Mouse (Mus musculus) brown adipose tissue, adult 24 weeks (tissue): ENCODE results near the gene Rep15. TPM values are rescaled to one million over a fixed set of nuclear protein-coding genes. Genes with fewer than 3 reads are reported as not detected.

Source experiments
- H3K27ac ChIP-seq: fragments of 200-500 bp; replicated peaks from 2 replicates; pipeline ENCODE4 v1.5.1; 2012; ENCODE audit warnings: low read depth, mild to moderate bottlenecking, low read length
- H3K4me1 ChIP-seq: fragments of 200-500 bp; 2 replicates; pipeline ENCODE4 v1.6.1; 2012; ENCODE audit warnings: low read length, mixed read lengths; ENCODE audit not compliant: control insufficient read depth, insufficient read depth, insufficient read length
- H3K4me3 ChIP-seq: fragments of 200-500 bp; 2 replicates; pipeline ENCODE4 v1.5.1; 2012; ENCODE audit warnings: low read depth, mild to moderate bottlenecking, low read length, moderate library complexity; ENCODE audit not compliant: insufficient read depth
- polyA plus RNA-seq: library from polyadenylated mRNA; stranded (reverse); fragments of >200 nt; gene quantifications from 2 replicates; pipeline ENCODE4 v1.2.4, GENCODE M21; 2012; ENCODE audit not compliant: missing spikeins, insufficient read depth, insufficient read length

Gene Rep15
- polyA plus RNA-seq, 1 experiment: not detected

DNA sequence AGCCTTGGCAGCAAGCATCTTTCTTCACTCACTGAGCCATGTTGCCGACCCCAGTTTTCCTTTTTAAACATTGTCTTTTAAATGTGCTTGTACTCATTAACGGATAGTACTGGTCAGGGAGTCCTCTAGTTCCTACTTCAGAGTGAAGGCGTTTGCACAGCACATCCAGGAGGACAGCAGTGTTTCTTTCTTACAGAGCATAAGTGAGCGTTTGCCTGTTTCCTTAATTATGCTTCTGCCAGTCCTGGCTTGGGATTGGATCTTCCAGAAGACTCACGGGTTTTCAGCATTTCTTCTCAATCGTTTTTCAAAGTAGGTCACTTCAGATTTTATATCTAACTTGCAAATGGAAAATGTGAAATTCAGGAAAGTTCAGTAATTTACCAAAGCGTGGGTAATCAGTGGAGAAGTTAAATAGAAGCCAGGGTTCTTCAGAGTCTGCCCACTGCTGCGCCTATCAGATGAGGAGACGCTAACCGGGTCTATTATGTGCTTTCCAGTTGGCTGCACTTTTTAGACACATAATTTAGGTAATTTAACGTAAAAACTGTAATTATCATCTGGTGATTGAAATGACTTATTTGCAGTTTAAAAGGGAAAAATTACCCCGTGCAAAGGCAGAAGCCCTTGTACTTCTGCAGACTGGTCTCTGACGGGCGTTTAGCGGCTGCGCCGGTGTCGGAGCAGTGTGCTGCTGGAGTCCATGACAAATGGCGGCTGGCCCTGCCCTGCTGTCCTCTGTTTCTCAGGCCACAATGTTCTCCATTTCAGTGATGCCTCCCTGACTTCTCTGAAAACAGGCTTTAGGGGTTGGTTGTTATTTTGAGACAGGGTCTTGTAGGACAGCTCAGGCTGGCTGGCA is 21.6 kb downstream of the Rep15 start:
- Histone ChIP-seq H3K4me1 (no peaks in the 10 kb centered on the region), H3K27ac (no peak overlapping the region), H3K4me3 (no peak overlapping the region)

DNA sequence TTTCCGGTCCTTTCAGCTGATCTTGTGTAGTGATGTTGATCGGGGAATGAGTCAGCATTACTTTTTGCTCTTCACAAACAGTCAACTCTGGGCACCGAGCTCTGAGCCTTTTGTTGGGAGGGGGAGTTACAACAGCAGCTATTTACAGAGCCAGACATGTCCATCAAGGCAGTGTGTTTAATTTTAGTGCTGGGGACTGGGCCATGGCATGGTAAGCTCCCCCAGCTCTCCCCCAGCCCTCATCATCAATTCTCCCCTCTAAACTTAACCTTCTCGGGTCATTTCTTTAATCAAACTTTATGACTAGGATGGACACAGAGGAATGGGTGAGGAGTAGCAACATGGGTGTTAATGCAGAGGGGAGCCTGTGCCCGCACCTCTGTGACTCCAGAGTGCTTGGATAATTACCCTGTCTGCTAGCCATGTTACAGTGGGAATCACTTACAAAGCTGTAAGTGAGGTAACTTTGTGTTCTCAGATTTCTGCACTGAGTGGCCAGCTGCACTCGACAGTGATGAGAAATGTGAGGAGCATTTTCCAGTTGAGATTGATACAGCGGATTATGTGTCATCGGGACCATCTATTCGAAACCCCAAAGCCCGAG is 23.1 kb downstream of the Rep15 start:
- no peak overlapping the region for H3K27ac ChIP-seq

DNA sequence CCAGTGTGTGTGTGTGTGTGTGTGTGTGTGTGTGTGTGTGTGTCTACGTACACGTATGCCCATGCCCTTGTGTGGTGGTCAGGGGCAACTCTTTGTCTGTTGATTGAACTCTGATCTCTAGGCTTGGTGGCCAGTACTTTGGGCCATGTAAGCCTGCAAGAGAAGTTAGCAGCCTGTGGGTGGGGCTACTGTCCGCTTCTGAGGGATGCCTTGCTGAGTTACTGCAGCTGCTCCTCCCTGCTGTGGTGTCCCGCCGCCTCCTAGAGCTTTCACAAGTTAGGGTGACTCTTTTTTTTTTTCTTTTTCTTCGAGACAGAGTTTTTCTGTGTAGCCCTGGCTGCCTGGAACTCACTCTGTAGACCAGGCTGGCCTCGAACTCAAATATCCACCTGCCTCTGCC is 26.9 kb downstream of the Rep15 start:
- Histone ChIP-seq H3K27ac (no peak overlapping the region), H3K4me3 (no peak overlapping the region), H3K4me1 (no peaks in the 10 kb centered on the region)

More for the DNA sequence above, 23.1 kb downstream of the Rep15 start:
- no peaks in the 10 kb centered on the region for H3K4me1 ChIP-seq
- H3K4me3 ChIP-seq: no peak overlapping the region

DNA sequence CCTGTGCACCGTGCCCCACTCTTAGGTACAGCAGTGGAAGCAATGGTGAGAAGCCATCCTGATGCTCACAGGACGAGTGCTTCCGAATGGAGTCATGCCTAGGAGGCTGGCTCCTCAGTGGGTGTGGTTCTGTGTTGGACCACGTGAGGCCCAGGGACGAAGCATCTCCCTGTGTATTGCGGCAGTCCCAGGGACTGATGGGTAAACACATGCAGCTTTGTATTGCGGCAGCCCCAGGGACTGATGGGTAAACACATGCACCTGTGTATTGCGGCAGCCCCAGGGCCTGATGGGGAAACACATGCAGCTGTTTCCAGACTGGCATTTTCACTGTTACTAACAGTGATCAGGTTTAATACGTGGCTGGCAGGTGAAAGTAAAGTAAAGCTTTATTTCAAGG is 29.2 kb downstream of the Rep15 start:
- Histone ChIP-seq H3K27ac (no peak overlapping the region), H3K4me1 (no peaks in the 10 kb centered on the region), H3K4me3 (no peak overlapping the region)

DNA sequence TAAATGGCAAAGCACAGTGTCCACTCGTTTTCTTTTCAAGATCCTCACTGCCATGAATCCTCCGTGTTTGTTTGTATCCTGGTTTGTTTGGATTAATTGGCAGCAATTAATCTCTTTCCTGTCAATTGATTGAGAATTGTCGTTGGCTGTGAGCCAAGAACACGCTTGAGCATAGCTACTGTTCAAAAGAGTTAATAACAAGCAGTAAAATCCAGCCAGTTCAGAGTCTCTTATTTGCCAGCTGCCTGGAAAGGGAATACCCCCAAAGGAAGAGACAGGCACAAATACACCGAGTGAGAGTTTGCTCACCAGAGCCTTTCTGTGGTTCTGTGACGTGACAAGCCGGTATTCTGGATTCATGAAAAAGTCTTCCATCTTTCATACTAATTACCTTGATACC is 29.6 kb downstream of the Rep15 start:
- Histone ChIP-seq H3K4me3 (no peak overlapping the region), H3K27ac (no peak overlapping the region), H3K4me1 (no peaks in the 10 kb centered on the region)

DNA sequence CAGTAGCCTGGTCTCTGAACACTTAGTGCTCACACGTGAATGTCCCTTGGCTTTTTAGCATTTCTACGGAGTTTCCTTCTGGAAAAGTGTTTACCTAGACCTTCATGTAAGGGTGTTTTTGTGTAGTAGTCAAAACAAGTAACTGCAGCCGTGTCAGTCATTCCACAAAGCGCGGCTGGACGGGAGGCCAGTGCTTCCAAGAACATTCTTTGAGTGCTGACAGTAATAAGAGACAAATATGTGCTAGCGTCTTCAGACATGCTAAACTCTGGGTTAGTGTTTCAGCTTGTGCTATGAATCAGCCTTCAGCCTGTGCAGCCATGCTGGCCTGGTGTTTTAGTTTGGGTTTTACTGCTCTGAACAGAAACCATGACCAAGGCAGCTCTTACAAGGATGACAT is 30.3 kb downstream of the Rep15 start:
- H3K4me1 ChIP-seq: no peaks in the 10 kb centered on the region
- no peak overlapping the region for H3K27ac ChIP-seq
- no peak overlapping the region for H3K4me3 ChIP-seq

DNA sequence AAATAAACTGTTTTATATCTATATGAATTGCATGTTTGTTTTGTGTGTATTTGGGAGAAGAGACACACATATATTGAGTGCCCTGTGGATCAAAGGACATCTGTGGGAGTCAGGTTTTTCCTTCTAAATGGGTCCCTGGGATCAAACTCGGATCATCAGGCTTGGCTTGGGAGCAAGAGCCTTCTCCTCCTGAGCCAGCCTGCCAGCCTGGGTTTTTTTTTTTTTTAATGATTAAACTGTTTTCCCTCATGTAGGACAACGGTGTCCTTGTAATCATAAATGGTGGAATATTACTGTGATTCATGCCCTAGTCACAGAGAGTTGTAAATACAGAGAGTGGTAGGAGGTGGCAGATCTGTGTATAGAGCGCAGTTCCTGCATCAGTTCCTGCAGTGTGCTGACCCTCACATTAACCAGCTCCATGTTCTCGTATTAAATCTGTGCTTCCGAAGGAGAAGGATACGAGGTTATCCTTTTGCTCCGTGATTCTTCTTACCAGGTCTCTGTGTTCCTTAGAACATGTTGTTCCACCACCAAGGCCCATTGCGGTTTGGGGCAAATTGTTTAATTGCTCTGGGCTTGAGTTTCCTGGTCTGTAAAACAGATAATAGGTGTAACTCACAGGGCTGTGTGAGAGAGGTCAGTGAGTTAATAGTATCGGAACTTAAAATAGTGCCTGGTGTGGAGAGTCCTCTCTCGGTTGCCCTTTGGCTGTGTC is 32.0 kb downstream of the Rep15 start:
- Histone ChIP-seq H3K4me1 (no peaks in the 10 kb centered on the region), H3K27ac (peak overlapping the region; percentile 52; the same call in 1 of the 2 replicates), H3K4me3 (no peak overlapping the region)

DNA sequence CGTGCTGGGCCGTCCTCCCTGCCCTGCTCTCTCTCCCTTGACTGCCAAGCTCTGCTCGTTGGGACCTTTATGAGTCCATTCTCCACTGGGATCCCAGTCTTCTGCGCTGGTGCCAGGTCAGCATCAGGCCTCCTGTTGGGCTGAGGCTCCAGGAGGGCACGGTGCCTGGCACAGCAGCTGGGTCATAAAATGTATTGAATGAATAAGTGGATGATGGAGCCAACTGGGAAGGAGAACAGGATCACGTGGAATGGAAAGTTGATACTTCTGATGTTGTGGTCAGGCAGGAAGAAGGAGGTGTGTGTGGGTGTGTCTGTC is 32.5 kb downstream of the Rep15 start:
- Histone ChIP-seq H3K4me3 (no peak overlapping the region), H3K27ac (no peak overlapping the region)

DNA sequence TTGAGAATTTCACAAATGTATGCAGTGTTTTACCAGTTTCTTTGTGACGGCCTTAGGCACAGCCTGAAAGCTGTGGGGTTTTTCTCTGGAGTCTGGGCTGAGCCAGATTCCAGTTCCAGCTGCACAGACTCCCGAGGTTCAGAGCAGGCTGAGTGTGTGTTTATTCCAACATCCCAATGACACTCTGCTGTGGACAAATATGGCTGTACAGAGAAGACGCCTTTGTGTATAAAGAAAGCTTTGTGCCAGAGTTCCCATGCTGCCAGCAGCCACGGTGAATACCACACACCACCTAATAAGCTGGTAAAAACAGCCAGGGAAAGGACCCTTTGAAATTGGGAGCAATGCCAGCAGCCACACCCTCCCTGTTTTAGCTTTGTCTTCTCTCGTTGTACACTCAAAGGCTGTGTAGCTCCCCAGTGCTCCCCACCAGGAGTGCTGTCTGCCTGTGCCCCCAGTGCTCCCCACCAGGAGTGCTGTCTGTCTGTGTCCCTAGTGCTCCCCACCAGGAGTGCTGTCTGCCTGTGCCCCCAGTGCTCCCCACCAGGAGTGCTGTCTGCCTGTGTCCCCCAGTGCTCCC is 43.5 kb downstream of the Rep15 start:
- Histone ChIP-seq H3K4me3 (no peak overlapping the region), H3K4me1 (no peaks in the 10 kb centered on the region), H3K27ac (no peak overlapping the region)

More for the DNA sequence above, 32.5 kb downstream of the Rep15 start:
- no peaks in the 10 kb centered on the region for H3K4me1 ChIP-seq

DNA sequence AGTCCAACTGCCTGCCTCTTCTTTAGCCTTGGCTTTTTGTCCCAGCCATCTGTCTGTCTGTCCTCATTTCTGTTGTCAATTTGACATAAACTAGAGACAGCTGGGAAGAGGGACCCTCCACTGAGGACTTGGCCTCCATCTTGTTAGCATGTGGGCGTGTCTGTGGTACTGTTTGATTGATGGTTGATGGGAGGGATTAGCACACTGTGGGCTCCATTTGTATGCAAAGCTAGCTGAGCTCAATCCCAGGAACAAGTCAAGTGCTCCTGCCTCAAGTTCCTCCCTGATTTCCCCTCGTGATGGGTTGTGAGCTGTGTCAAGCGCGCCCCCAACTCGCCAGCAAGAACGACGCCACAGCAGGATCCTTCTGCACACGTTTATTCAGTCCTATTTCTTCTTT is 44.5 kb downstream of the Rep15 start:
- Histone ChIP-seq H3K27ac (no peak overlapping the region), H3K4me1 (no peaks in the 10 kb centered on the region), H3K4me3 (no peak overlapping the region)

DNA sequence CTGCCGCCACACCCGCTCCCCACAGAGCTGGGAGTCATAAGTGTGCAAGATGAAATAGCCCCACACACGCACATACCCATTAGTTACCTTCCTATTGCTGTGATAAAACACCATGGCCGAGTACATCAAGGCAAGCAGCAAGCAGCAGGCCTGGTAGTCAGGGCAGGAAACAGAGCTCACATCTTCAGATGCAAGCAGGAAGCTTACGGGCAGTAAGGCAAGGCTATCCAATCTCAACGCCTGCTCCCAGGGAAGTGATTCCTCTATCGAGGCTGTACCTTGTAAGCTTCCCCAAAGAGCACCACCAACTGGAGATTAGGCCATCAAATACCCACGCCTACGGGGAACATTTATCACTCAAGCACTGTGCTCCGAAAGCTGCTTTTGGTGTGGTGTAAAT is 47.5 kb downstream of the Rep15 start:
- Histone ChIP-seq H3K4me1 (no peaks in the 10 kb centered on the region), H3K27ac (no peak overlapping the region), H3K4me3 (no peak overlapping the region)

Other genes starting within 250 kb of the Rep15 start
- 2.3 and 3.5 TPM in 2 replicates for gene Arntl2, start 236.5 kb upstream of the Rep15 start, polyA plus RNA-seq
- not detected in 2 replicates for gene Smco2, start 182.5 kb upstream of the Rep15 start, polyA plus RNA-seq
- 23.7 and 25.4 TPM in 2 replicates for gene Ppfibp1, start 144.1 kb upstream of the Rep15 start, polyA plus RNA-seq
- not detected in 2 replicates for gene 1700034J05Rik, start 78.2 kb upstream of the Rep15 start, polyA plus RNA-seq
- 236 and 327 TPM in 2 replicates for gene Mrps35, start 10.2 kb downstream of the Rep15 start, polyA plus RNA-seq
- not detected in 2 replicates for gene Mansc4, start 54.4 kb downstream of the Rep15 start, polyA plus RNA-seq
- gene Klhl42, start 58.8 kb downstream of the Rep15 start, polyA plus RNA-seq: 6.2 and 11.4 TPM in 2 replicates
- gene Pthlh, start 231.6 kb downstream of the Rep15 start, polyA plus RNA-seq: 1.7 TPM in 1 of 2 replicates, not detected in the other